Mouse (Mus musculus): Measurements from ENCODE around the gene Mfsd10.
"Not testable (repeated sequence)": the region's sequence is repeated elsewhere in the genome, so short reads cannot be mapped to it uniquely, and the experiment has no call there.

The Mfsd10 gene

DNA sequence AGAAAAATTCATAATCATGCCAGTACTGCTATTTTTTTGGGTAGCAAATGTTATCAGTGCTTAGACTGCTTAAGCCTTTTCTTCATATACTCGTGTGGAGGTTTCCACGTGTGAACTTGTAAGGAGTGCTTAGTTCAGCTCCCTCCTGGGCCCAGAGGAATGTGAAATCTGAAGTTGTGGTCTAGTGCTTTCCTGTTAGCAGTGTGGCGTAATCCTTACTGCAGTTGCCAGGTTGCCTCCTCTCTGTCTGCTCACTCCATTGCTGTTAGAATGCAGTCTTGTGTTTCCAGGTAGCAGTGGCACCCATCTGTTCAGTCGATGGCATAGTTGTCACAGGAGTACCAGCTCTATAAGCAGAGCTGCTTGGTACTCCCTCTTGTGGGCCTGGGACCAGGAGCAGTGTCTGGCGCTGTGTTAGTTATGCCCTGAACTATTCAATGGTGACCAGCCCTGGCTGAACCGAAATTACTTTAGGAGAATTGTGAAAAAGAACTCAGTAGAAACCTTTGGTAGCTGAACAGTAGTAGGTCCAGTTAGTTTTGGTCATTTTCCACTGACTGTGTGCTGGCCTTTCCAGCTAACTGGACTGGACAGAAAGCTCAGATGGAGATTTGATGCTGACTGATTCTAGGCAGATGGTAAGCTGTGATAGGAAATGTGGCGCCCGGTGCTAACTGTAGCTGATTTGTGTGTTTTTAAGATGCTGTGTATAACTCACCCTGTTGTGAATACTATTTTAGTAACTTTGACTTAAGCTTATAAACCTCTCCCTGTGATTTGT is 29.7 kb downstream of the Mfsd10 start:
- in situ Hi-C loops (cut with MseI, MboI), result no loop called here

DNA sequence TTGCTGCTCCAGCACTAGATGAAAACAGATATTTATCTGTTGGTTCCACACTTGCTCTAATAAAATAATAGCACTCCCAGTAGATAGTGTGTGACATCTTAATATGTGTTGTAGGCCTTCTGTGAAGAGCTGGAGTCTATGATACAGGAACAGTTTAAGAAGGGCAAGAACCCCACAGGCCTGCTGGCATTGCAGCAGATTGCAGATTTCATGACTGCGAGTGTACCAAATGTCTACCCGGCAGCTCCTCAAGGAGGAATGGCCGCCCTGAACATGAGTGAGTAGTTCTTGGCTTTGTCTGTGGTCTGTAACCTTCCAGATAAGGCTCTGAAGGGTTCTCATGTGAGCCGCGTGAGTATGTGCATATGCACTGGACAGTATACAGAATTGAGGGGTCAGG is 32.4 kb downstream of the Mfsd10 start:
- in situ Hi-C loops (cut with MseI, MboI), result no loop called here

DNA sequence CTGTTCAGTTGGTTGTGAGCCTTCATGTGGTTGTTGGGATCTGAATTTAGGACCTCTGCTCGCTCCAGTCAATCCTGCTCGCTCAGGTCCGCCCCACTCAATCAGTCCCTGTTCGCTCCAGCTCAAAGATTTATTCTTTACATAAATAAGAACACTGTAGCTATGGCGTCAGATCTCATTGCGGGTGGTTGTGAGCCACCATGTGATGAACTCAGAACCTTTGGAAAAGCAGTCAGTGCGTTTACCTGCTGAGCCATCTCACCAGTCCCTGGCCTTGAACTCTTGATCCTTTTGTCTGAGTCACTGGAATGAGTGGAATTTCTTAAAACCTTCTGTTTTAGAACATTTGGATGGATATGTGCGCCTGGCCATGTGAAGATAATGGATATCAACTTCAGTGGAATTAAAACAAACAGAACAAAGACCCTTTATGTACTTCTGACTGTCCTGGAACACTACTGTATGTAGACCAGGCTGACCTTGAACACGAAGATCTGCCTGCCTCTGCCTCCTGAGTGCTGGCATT is 43.7 kb downstream of the Mfsd10 start:
- in situ Hi-C loops (cut with MseI, MboI), result no loop called here

DNA sequence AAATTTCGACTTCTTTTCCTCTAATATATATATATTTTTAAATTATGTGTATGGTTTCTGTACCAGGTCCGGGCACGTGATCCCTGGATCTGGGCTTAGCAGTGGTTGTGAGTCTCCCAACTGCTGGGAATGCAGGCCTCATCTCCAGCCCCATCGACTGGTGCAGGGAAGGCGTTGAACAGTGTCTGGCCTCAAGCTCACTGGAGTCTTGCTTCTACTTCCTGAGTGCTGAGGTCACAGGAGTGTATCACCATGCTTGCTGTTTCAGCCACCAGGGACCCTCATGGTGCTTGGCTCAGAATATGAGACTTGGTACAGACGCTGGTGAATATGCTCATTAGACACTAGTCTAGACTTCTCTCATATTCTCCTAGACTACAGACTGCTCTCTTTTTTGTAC is 44.3 kb downstream of the Mfsd10 start:
- in situ Hi-C loops (cut with MseI, MboI), result no loop called here

DNA sequence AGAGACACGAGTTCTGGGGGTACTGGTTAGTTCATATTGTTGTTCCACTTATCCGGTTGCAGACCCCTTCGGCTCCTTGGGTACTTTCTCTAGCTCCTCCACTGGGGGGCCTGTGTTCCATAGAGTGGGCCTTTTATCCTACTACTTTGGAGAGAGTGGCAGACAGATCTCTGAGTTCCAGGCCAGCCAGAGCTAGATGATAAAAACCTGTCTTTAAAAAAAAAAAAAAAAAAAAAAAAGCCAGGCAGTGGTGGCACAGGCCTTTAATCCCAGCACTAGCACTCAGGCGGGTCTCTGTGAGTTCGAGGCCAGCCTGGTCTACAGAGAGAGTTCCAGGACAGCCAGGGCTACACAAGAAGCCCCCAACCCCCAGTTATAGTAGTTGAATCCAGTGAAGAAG is 44.8 kb downstream of the Mfsd10 start:
- in situ Hi-C loops (cut with MseI, MboI), result not testable (repeated sequence)

DNA sequence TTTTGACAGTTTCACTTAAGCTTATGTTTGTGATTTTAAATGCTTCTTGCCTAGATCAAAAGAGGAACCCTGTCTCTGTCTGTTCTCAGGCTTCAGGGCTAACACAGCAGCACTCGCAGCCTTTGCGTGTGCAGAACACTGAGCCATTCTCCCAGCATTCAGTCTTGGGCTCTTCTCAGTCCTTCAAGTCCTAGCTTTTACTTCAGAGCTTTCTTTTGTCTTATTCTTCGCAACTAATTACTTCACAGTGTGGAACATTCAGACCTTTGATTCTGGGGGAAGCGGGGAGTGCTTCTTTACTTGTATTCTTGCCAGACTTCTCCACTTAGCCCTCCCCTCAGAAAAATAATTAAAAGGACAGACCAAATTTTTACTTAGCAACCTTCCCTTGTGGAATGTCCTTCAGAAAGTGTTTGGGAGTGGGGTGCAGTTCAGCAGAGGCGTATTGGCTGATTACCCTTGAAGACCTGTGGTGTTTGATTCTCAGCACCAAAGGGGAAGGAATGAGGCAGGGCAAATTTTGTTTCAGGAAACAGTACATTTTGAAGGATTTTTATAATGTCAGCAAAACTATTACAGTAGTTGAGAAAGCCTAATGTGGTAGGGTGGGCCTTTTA is 45.5 kb downstream of the Mfsd10 start:
- in situ Hi-C loops (cut with MseI, MboI), result no loop called here

DNA sequence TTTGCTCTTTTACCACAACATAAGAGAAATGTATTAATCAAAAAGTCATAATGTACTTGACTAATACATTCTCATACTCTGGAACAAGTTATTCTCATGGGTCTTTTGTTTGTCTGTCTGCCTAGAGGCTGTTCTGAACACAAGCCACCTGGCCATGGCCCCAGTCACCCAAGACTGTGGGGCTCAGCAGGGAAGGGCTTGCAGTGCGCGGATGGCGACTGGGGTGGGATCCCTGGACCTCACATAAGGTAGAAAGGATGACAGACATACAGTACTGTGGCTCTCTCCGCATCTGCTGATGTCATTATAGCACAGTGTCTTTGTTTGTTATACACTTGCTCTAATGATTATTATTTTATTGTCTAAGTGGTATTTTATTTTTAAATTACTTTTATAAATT is 46.3 kb downstream of the Mfsd10 start:
- in situ Hi-C loops (cut with MseI, MboI), result no loop called here

DNA sequence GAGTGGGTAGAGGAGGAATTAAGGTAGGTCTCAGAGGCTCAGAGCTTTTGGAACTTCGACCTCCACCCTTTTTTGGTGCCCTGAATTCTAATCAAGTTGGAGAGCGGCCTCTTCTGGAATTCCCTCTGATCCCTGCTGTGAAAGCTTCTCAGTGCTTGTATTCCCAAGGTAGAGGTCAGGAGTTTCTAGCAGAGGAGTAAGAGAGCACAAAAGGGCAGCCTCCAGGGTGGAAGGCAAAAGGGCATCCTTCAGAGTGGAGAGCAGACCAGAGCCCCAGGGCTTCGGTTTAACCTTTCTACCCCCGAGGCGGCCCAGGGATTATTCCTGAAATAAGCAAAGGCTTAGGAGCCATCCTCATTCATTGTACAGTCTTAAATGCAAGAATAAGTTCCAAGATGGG is 47.0 kb downstream of the Mfsd10 start:
- in situ Hi-C loops (cut with MseI, MboI), result no loop called here

DNA sequence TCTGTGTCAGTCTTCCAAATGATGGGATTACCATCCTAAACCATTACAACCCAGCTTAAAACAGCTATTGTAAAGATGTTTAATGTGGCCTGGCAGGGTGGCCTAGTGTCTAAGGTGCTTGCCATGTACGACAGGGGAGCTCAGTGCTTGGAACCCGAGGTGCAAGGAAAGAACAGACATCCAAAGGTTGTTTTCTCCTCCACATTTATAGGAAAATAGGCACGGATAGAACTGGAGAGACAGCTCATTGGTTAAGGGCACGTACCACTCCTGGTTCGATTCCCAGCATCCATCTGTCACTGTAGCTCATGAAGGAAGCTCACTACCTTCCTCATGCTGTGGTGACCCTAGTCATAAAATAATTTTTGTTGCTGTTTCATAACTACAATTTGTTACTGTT is 49.1 kb downstream of the Mfsd10 start:
- in situ Hi-C loops (cut with MseI, MboI), result no loop called here

DNA sequence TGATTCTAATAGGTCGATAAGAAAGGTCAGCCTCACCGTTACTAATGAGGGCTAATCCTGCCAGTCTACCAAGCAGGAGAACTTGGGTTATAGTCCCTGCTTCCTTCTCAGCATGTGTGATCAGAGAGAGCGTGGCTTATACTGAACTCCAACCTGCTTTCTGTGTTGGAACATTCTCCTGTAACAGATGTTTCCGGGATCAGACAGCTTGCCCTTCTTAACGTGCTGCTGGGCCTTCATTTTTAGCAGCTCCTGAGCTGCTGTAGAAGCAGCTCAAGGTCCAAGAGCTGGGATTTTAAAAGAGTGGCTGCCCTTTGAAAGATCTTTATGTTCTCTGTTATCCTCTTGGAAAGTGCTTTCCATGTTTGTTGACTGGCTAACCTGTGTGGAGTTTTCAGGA is 51.8 kb downstream of the Mfsd10 start:
- in situ Hi-C loops (cut with MseI, MboI), result no loop called here

Data from mouse trophoblast stem cell (cell line).